Mouse (Mus musculus) ovary, postnatal 10 days (tissue): ENCODE measurements around the gene Baz1b.
"Not testable (repeated sequence)": the region's sequence is repeated elsewhere in the genome, so short reads cannot be mapped to it uniquely, and the experiment has no call there.

Experiments
- DNase-seq: peaks from one replicate; pipeline ENCODE4 v3.0.0; 2022; ENCODE audit warnings: low spot score

Baz1b gene

DNA sequence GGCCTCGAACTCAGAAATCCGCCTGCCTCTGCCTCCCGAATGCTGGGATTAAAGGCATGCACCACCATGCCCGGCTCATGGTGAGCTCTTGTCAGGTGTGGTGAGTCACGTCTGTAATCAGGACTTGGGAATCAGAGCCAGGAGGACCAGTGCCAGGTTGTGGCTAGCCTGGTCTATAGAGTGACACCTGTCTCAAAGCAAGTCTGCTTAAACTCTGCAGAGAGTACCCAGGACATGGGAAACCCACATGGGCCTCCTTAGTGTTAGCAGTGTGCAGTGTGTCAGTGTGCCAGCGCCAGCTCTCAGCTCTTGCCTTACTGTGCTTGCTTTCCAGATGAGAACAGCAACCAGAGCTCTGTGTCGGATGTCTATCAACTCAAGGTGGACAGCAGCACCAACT, 7.4 kb upstream of the Baz1b start:
- DNase-seq, result no peak

DNA sequence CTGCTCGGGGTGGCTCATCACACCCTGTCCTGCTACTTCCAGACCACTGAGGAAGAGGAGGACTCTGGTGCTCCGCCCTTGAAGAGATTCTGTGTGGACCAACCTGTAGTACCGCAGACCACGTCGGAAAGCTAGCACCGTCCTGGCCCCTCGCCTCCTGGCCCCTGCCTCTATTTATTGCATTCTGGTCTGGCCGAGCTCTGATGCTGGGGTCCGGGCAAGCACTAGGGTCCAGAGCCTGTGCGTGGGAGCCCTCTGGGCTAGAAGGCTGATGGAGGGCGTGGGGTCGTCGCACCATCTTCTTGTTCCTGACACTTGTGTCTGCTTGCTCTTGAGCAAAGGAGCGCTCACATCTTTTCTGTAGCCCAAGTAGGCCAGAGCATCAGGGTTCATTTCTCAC, 6.3 kb upstream of the Baz1b start:
- DNase-seq, result no peak

DNA sequence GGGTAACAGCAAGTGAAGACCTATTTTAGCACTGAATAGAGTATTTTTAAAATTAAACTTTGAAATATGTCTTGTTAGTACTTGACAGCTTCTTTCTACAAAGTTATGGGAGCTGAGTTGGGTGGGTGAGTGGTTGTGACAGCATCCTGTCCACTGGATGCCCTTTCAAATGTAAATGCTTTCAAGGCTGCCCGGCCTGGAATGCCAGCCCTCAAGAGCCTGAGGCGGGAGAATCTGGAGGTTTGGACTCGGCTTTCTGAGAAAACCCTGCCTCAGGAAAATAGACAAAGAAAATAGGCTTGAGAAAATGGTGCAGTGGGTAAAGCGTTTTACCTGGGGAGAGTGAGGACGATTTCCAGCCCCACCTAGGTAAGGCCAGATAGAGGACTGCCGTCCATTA, 5.3 kb upstream of the Baz1b start:
- no peak for DNase-seq

GRCm38 (mm10) chr5:135183131-135183861, 3.8 kb upstream of the Baz1b start:
- DNase-seq, result no peak

DNA sequence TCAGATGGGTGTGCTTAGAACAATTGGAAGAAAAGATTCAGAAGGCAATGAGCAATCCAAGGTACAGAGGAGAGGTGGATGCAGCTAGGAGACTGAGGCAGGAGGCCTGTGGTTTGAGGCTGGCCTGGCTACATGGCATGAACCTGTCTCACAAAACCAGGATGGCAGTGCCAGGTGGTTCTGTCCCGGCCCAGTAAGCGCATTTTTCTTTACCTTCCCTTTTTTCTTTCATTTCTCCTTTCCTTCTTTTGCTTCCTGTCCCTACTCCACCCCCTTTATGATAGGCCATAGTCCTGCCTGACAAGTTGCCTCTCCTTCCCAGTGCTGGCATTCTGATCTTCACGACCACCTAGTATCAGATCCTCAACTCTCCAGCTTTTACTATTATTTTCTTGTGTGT, 2.0 kb upstream of the Baz1b start:
- DNase-seq, result no peak

GRCm38 (mm10) chr5:135185596-135185995, 1.5 kb upstream of the Baz1b start:
- DNase-seq, result no peak

- DNase-seq, result no peak
Observed at GRCm38 (mm10) chr5:135186231-135186620, 838 bp upstream of the Baz1b start.

- peak; percentile 27 for DNase-seq
Observed at GRCm38 (mm10) chr5:135187349-135188213, 517 bp downstream of the Baz1b start.

- DNase-seq, result no peak
Observed at GRCm38 (mm10) chr5:135188214-135188554, 1.1 kb downstream of the Baz1b start.

DNA sequence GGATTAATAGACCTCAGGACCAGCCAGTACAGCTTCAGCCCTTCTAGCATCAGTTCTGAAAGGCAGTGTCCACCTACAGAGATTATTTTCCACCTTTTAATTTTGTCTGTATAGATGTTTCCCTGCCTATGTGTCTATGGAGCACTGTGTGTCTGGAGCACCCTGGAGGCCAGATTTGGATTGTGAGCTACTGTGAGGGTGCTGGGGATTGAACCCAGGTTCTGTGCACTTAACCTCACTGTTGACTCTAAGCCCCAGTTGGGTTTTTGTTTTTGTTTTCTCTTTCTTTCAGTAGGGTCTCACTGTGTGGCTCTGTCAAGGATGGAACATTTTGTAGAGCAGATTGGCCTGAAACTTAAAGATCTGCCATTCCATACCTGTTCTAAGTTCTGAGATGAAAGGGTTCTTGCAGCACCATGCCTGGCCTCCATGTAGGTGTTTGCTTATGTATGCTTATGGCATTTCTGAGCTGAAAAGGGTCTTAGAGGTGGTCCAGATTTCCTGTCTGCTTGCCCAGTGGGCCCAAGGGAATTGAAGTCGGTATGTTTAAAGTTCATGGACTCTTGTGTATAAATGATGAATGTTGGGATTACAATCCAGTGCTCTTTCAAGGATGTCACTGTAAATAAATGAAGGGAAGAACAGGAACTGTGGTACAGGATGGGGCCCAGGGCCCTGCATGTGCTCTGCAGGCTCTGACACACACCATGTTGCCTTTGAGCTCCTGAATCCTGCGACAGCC, 2.4 kb downstream of the Baz1b start:
- no peak for DNase-seq

GRCm38 (mm10) chr5:135191620-135192019, 4.6 kb downstream of the Baz1b start:
- peak; percentile 25 for DNase-seq

GRCm38 (mm10) chr5:135192431-135192830, 5.4 kb downstream of the Baz1b start:
- no peak for DNase-seq

- no peak for DNase-seq
Observed at GRCm38 (mm10) chr5:135196367-135196766, 9.3 kb downstream of the Baz1b start.

- no peak for DNase-seq
Observed at GRCm38 (mm10) chr5:135202763-135203162, 15.7 kb downstream of the Baz1b start.

DNA sequence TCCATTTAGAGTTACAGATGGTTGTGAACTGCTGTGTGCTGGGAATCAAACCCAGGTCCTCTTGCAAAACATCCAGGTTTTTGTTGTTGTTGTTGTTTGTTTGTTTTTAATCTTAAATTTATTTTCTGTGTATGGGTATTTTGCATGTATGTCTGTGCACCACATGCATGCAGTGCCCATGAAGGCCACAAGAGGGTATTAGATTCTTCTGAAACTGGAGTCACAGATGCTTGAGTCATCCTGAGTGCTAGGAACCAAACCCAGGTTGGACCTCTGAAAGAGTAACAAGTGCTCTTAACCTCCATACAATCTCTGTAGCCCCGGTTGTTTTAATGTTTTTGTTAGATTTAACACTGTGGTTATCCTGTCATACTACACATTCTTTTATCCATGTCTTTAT, 21.1 kb downstream of the Baz1b start:
- DNase-seq, result no peak

GRCm38 (mm10) chr5:135216871-135217270, 29.8 kb downstream of the Baz1b start:
- no peak for DNase-seq

DNA sequence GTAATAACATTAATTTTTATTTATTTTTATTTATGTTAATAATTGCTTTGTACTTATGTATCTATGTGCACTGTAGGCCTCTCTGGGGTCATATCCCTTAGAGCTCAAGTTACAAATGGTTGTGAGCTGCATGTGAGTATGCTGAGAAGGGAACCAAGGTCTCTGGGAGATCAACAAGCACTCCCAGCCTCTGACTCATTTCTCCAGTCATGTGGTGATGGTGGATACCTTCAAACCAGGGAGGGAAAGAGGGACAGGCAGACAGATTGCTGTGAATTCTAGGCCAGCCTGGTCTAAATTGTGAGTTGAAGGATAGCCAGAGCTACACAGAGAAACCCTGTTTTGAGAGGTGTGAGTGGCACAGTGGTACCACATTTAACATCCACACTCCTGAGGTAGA, 33.9 kb downstream of the Baz1b start:
- no peak for DNase-seq

- DNase-seq, result no peak
Observed at GRCm38 (mm10) chr5:135222066-135222465, 35.0 kb downstream of the Baz1b start.

GRCm38 (mm10) chr5:135224169-135224568, 37.1 kb downstream of the Baz1b start:
- DNase-seq, result no peak

DNA sequence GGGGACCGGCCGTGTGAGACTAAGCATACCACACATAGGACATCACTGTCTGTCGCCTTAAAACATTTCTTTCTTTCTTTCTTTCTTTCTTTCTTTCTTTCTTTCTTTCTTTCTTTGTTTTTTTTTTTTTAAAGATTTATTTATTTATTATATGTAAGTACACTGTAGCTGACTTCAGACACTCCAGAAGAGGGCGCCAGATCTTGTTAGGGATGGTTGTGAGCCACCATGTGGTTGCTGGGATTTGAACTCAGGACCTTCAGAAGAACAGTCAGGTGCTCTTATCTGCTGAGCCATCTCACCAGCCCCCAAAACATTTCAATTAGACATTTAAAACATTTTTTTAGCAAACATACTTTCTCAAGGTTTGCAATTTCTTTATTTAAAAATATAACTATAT, 38.8 kb downstream of the Baz1b start:
- DNase-seq, result not testable (repeated sequence)

DNA sequence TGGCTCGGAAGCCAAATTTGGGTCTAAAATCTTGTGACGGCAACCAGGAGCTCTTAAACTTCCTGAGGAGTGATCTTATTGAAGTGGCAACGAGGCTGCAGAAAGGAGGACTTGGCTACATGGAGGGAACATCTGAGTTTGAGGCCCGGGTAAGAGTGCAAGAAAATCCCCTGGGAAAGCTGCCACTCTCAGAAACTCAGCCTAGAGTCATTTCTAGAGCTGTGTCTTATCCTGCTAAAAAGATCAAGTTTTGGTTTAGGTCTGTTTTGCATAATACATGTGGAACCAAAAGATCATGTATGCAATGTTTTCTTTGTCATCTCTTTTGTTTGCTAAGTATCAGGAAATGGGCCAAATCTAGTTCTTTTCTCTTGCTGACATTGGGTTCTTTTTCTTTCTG, 43.1 kb downstream of the Baz1b start:
- no peak for DNase-seq

- DNase-seq, result no peak
Observed at GRCm38 (mm10) chr5:135233166-135233920, 46.3 kb downstream of the Baz1b start.
